Mouse (Mus musculus) ES-Bruce4 (cell line): Measurements from ENCODE around the gene Gm10073. TPM values are rescaled to one million over a fixed set of nuclear protein-coding genes. Genes with fewer than 3 reads are reported as not detected.
"Not testable (repeated sequence)": the region's sequence is repeated elsewhere in the genome, so short reads cannot be mapped to it uniquely, and the experiment has no call there.

ENCODE experiments used
- H3K27ac ChIP-seq: 2 replicates; pipeline ENCODE4 v1.5.1; 2012; ENCODE audit warnings: low read length, inconsistent platforms; ENCODE audit not compliant: insufficient read depth
- H3K27me3 ChIP-seq: 2 replicates; pipeline ENCODE4 v1.6.1; 2012; ENCODE audit warnings: mild to moderate bottlenecking, low read length, inconsistent platforms; ENCODE audit not compliant: control insufficient read depth, poor library complexity, insufficient read depth, severe bottlenecking
- H3K36me3 ChIP-seq: 2 replicates; pipeline ENCODE4 v1.6.1; 2012; ENCODE audit warnings: inconsistent platforms, mild to moderate bottlenecking, low read length, moderate library complexity; ENCODE audit not compliant: control insufficient read depth, poor library complexity, insufficient read depth, severe bottlenecking
- H3K4me1 ChIP-seq: one replicate; pipeline ENCODE4 v1.8.1; 2011; ENCODE audit warnings: low read length; ENCODE audit not compliant: control insufficient read depth, insufficient read depth
- H3K4me3 ChIP-seq: 2 replicates; pipeline ENCODE4 v1.5.1; 2011; ENCODE audit warnings: low read depth, mild to moderate bottlenecking, low read length
- H3K9ac ChIP-seq: 2 replicates; pipeline ENCODE4 v1.6.1; 2012; ENCODE audit warnings: low read depth, mild to moderate bottlenecking, inconsistent platforms; ENCODE audit not compliant: poor library complexity, severe bottlenecking
- H3K9me3 ChIP-seq: replicated peaks from 2 replicates; pipeline ENCODE4 v1.6.1; 2012; ENCODE audit warnings: mild to moderate bottlenecking, low read length, inconsistent platforms; ENCODE audit not compliant: control insufficient read depth, poor library complexity, insufficient read depth, severe bottlenecking
- CTCF ChIP-seq: IDR thresholded peaks from one replicate; pipeline ENCODE4 v1.8.1; 2011; ENCODE audit warnings: low read depth, low read length
- EP300 ChIP-seq: IDR thresholded peaks from 2 replicates; pipeline ENCODE4 v1.6.1; 2011; ENCODE audit warnings: low read depth, low read length; ENCODE audit not compliant: insufficient read depth
- POLR2A ChIP-seq: IDR thresholded peaks from one replicate; pipeline ENCODE4 v1.8.1; 2011; ENCODE audit warnings: low read length; ENCODE audit not compliant: insufficient read depth
- polyA plus RNA-seq: library from polyadenylated mRNA; stranded (reverse); fragments of >200 nt; gene quantifications from 2 replicates; pipeline ENCODE4 v1.2.4, GENCODE M21; 2011; ENCODE audit warnings: low read depth; ENCODE audit not compliant: missing spikeins, insufficient read depth, insufficient read length

Gm10073 gene
- 498 and 566 TPM in 2 replicates for polyA plus RNA-seq

- not testable (repeated sequence) for H3K27ac ChIP-seq, H3K9me3 ChIP-seq, H3K9ac ChIP-seq, H3K36me3 ChIP-seq, H3K27me3 ChIP-seq, H3K4me1 ChIP-seq
- H3K4me3 ChIP-seq = peak within 1 kb of the TSS; percentile 17
Measured at GRCm38 (mm10) chr8:106573168-106573567, at the start of gene Gm10073. Gm10073 (minus strand) TSS chr8:106573461.

GRCm38 (mm10) chr8:106623016-106623415, 49.8 kb upstream of the Gm10073 start:
- Histone ChIP-seq H3K9ac (no peak overlapping the region), H3K27me3 (no peaks in the 10 kb centered on the region), H3K27ac (no peak overlapping the region; the same call in 1 of the 2 replicates), H3K4me1 (peaks cover 6% of the 10 kb centered on the region), H3K4me3 (no peak overlapping the region), H3K36me3 (peaks cover 11% of the 10 kb centered on the region), H3K9me3 (peaks cover 4% of the 10 kb centered on the region; the same call in 1 of the 2 replicates)
- no peak for TF ChIP-seq EP300
- TF ChIP-seq POLR2A = no peak
- no peak for TF ChIP-seq CTCF

- peak overlapping the region; percentile 98 for H3K27ac ChIP-seq
- H3K4me3 ChIP-seq = peak overlapping the region; percentile 4
- H3K9ac ChIP-seq = peak overlapping the region; percentile 49
- peaks cover 6% of the 10 kb centered on the region for H3K4me1 ChIP-seq
- peaks cover 4% of the 10 kb centered on the region; the same call in 1 of the 2 replicates for H3K9me3 ChIP-seq
- 0 out of 2 replicates have a peak, but pooled peaks have one; percentile 46 for TF ChIP-seq EP300
- TF ChIP-seq POLR2A = no peak
- no peak for TF ChIP-seq CTCF
- peaks cover 6% of the 10 kb centered on the region; the same call in 1 of the 2 replicates for H3K36me3 ChIP-seq
- no peaks in the 10 kb centered on the region for H3K27me3 ChIP-seq
Measured at GRCm38 (mm10) chr8:106620488-106620887, 47.2 kb upstream of the Gm10073 start.

GRCm38 (mm10) chr8:106619549-106620245, 46.4 kb upstream of the Gm10073 start:
- Histone ChIP-seq H3K9me3 (peaks cover 4% of the 10 kb centered on the region; the same call in 1 of the 2 replicates), H3K9ac (peak overlapping the region; percentile 67), H3K4me1 (peaks cover 6% of the 10 kb centered on the region), H3K4me3 (peak overlapping the region; percentile 46), H3K27ac (peak overlapping the region; percentile 98), H3K27me3 (no peaks in the 10 kb centered on the region), H3K36me3 (peaks cover 6% of the 10 kb centered on the region; the same call in 1 of the 2 replicates)
- TF ChIP-seq EP300 (peak; percentile 97), CTCF (no peak), POLR2A (peak; percentile 35)

GRCm38 (mm10) chr8:106618324-106618723, 45.1 kb upstream of the Gm10073 start:
- Histone ChIP-seq H3K27me3 (no peaks in the 10 kb centered on the region), H3K9ac (peak overlapping the region; percentile 67), H3K4me3 (peak overlapping the region; percentile 50), H3K36me3 (peaks cover 4% of the 10 kb centered on the region; the same call in 1 of the 2 replicates), H3K27ac (peak overlapping the region; percentile 98), H3K4me1 (peaks cover 7% of the 10 kb centered on the region), H3K9me3 (no peaks in the 10 kb centered on the region)
- TF ChIP-seq POLR2A (no peak), EP300 (peak; percentile 82)

GRCm38 (mm10) chr8:106617865-106618264, 44.6 kb upstream of the Gm10073 start:
- no peaks in the 10 kb centered on the region for H3K9me3 ChIP-seq
- H3K9ac ChIP-seq = peak overlapping the region; percentile 67
- H3K27me3 ChIP-seq = no peaks in the 10 kb centered on the region
- H3K36me3 ChIP-seq = 0 out of 2 replicates have a peak, but pooled peaks cover 2% of the 10 kb centered on the region
- TF ChIP-seq POLR2A (no peak), EP300 (peak; percentile 80; the same call in 1 of the 2 replicates), CTCF (no peak)
- no peak overlapping the region for H3K4me3 ChIP-seq
- H3K4me1 ChIP-seq = peaks cover 7% of the 10 kb centered on the region
- peak overlapping the region; percentile 98 for H3K27ac ChIP-seq
